Mouse (Mus musculus) stomach, postnatal 0 days (tissue): ENCODE measurements around the gene Kalrn.

Source experiments
- CTCF ChIP-seq: IDR thresholded peaks from 2 replicates; pipeline ENCODE4 v1.5.1; 2016; ENCODE audit warnings: antibody characterized with exemption, low read depth, mild to moderate bottlenecking, moderate library complexity
- EP300 ChIP-seq: optimal IDR thresholded peaks from 2 replicates; pipeline ENCODE3; 2016; ENCODE audit warnings: antibody characterized with exemption

DNA sequence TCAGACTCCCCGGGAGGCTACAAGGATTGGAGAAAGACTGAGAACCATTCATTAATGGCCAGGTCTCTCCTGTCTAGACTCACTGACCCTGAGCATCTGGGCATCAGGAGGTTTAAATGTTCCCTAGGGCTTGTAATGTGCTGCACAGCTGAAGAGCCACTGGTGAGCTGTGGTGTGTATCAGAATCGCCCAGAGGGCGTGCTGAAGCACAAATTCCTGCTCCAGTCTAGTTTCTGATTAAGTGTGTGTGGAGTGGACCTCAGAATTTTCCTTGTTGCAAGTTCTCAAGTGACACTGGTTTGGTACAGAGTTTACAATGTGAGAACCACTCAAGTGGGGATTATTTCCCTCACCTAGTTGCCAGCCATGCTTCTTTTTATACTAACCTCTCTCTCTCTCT, 473.5 kb downstream of the Kalrn start:
- TF ChIP-seq CTCF (no peak), EP300 (no peak)
